Mouse (Mus musculus) cortical plate, adult 2 months (tissue): ENCODE results near the gene Ypel4.

Source experiments
- CTCF ChIP-seq: fragments of 200-500 bp; IDR thresholded peaks from 2 replicates; pipeline ENCODE4 v1.5.1; 2011; ENCODE audit warnings: mild to moderate bottlenecking, control low read depth, low read length; ENCODE audit not compliant: insufficient read depth; ENCODE audit errors: extremely low read depth
- POLR2A ChIP-seq: fragments of 200-500 bp; IDR thresholded peaks from 2 replicates; pipeline ENCODE4 v1.6.1; 2011; ENCODE audit warnings: mild to moderate bottlenecking, low read length, control low read depth; ENCODE audit not compliant: insufficient read depth; ENCODE audit errors: extremely low read depth

DNA sequence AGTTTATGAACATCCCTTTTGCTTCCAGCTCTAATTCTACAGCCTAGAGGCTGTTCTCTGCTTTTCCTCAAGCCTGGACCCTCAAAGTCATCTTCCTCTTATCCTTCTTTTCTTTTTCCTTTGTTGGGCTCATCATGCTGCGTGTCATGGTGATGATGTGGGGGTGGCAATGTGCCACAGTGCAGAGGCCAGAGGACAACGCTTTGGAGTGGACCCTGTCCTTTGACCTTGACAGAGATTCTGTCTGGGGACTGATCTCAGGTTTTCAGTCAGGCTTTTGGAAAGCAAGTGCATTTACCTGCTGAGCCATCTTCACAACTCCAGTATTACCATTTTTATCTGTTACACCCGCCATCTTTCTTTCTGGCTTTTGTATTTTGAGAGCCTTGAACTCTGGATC lies 2.7 kb upstream of the Ypel4 start:
- no peak for TF ChIP-seq POLR2A
- TF ChIP-seq CTCF: no peak
